Mouse (Mus musculus) ovary, adult 18-20 months (tissue): ENCODE data around the gene Ppp2r1b.

Experiments
- DNase-seq: peaks from one replicate; pipeline ENCODE4 v3.0.0; 2022; ENCODE audit warnings: low spot score, mixed read lengths

The Ppp2r1b gene

DNA sequence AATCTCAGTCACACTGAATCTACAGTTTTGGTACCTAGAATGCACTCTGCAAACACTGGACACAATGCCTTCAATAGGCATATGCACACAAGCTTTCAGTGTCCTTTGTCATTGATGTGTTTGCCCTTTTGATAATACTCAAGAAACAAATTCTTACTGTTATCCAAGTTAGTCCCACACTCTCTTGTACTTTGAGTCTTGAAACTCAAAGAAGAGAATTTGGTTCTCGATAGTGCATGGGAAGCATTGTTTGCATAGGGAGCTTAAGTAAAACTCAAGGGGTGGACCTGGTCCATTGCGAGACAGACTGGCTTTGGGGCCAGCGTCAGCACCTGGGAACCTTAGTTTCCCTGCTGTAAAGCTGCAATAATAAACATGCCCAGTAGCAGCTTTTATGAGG is 73.0 kb downstream of the Ppp2r1b start:
- no peak for DNase-seq

DNA sequence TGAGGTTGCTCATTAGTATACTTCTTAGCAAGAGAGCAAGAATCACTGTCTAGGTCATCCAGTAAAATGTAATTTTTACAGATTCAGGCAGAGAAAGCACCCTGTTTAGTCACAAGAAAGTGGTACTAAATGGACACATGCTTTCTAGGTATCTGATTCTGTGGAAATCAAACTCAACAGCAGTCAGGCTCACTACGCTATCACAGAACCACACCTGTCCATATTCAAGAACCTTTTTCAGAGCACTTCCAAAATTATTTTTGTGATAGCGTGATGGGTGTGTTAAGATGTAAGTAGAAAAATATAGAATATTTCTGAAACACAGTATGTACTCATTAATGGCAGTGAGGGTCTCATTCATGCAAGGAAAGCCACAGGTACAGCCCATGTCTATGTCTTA is 74.5 kb downstream of the Ppp2r1b start:
- no peak for DNase-seq

DNA sequence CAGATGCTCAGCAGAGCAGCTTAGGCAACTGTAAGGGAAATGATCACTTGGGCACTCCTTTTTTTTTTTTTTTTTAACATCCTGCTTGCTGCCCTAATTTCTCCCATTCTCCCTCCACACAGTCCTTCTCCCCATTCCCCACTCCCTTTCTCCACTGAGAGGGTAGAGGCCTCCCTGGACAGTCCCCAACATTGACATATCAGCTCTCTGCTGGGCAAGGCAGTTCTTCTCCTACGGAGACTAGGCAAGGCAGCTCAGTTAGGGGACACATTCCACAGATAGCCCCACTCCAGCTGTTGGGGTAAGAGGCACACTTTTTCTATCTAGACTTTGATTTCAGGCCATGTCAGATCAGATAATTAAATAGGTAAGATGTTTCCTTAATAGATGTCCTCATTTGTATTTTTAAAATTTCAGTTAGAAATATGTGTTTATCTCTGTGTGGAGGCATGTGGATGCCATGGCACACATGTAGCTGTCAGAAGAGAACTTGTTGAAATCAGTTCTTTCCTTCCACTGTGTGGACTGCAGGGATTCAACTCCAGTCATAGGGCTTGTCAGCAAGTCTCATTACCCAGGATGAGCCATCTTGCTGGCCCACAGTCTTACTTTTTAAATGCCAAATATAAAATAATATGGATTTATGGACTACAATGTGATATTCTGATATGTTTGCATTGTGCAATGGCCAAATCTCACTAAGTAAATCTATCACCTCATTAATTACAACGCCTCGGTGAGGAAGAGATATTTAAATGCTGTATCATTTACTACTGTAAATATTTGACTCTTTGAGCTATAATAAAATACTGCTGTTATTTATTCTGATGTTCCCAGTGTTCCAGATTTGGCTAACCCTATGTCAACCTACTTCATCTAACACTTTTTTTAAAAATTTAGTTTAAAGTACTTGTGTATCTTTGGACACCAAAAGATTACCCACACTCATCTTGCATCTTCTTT is 76.1 kb downstream of the Ppp2r1b start:
- DNase-seq: no peak

DNA sequence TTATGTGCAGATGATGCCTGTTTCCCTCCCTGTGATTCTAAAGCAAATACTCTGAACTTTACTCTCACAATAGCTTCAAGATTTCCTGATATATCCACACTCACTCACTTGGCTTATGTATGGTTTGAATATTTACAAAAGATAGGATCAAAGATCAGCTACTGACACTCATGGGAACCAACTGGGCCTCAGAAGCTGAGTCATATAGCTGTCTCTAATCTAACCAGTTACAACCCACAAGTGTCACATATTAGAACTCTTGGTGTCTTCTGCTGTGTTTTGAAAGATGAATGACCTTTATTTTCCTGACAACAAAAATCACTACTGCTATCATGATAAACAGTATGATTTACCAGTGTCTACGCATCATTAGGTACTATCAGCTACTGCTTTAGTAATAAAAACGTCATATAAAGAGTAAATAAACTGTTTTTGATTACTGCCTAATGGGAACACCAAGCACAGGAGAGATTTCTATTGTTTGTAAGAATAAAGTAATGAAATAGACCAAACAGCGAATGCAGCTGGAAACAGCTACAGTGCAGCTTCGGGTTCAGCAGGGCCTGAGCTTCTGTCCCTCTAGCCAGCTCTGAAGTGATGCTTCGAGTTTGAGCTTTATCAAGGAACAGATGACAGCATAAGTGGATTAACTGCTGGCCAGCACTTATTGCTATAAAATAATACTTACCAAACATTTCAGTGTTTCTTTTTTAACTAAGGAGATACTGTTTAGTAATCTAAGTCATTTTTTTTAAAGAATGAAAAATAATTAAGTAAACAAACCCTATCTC is 77.5 kb downstream of the Ppp2r1b start:
- no peak for DNase-seq

DNA sequence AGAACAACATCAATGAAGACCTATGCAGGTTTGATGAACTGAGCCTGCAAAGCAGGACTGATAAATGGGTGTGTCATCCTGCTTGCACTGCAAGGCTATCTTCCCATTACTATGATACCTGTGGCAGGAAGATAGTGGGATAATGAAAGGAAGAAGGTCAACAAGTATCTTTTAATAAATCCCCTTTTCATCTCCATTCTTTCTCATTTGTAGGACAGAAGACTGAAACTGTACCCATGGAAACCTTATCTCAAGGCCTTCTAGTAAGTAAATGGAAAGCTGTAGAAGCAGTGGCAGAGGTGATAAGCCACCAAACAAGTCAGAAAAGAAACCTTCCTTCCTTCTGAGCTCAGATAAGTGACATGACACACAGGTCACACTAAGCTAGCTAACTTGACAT is 79.4 kb downstream of the Ppp2r1b start:
- DNase-seq: no peak

DNA sequence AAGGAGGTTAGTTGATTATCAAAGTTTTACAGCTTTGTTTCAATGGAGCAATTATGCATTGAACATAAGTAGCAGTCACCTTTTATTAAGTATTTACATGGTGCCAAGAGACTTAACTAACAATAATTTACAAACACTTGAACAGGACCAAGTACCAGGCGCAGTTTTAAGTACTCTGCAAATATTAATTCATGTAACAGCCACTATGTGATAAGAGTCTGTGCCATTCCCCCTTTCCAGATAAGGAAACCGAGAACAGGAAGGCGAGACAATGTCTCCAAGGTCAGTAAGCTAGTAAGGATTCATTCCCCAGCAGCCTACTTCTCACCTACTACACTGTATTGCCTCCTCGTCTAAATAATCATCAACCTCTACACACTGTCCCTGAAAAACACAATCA is 80.7 kb downstream of the Ppp2r1b start:
- no peak for DNase-seq

DNA sequence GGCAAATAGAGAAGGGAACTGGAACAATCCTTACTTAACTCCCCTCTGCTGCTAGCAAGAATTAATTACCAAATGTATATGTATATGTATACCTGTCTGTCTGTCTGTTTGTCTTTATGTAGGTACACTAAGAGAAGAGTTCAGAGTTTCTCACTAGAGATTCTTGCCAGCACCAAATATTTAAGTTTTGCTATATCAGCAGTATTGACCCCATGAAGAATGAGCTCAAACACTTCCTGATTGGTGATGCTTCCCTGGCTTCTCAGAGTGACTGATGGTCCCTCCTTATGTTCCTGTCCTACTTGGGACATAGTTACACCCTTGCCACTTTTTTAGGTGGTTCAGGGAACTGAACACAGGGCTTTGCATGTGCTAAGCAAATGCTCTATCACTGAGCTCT is 84.9 kb downstream of the Ppp2r1b start:
- no peak for DNase-seq

DNA sequence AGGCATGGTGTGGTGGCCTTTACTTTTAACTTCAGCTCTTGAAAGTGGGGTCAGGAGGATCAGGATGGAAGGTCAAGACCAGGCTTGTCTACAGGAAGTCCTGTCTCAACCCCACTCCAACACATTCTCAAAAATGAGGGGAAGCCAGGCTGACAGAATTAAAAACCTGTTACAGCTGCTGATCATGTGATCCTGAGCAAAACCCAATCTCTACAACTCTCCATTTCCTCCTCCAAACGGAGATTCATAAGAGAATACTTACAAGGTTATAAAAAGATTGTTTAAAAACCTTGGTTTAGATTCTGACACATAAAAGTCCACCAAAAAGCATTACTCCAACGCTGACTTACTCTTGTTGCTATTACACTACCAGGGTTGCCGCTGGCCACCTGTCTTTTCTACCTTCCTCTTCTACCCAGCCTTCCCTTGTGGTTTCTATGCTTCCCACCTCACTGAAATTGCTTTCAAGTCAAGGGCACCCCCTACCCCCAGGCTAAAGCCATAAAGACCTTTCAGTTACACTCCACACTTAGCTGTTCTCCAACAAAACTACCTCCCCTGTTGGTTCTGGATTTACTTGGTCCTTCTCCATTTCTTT is 96.8 kb downstream of the Ppp2r1b start:
- no peak for DNase-seq

DNA sequence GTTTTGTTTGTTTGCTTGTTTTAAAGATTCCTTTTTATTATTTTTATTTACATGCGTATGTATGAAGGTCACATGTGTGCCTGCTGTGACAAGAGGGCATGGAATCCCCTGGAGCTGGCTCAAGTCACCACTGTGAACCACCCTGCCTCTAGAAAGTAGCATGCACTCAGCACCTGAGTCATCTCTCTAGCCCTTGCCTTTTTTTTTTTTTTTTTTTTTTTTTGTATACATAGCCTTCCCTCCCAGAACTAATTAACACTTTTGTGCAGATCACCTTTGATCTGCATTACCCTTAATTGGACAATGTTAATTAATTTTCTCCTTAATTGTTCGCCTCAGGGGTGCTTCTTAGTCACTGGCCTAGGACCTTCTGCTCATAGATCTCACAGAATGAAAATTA is 97.6 kb downstream of the Ppp2r1b start:
- no peak for DNase-seq
